ENCODE assay signal across 8 mouse cellular contexts in the genomic region with DNA sequence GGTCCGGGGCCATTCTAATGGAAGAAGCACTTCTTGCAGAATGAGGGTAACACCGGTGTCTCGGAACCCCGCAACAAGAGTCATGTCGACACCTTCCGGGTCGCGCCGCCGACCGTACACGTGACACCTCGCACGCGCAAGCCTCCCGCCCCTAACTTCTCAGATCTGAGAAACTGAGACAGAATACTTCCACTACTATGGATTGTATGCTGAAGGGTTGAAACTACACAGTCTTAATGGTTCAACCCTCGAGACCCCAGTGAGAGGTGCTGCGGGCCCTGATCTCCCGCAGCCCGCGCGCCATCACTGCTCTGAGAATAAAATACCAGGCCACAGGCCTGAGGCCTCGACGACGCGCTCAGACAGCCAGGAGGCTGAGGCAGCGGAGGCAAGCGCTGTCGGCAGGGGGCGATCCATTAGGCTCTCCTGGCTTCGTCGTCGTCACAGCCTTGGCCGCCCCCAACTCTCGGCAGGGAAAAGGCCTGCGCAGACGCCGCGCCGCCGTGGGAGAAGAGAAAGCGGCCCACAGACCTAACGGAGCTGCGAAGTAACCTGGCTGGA. TPM values are rescaled to one million over a fixed set of nuclear protein-coding genes. Genes with fewer than 3 reads are reported as not detected.
DNase-seq lines count a peak whose midpoint lies in the region; ATAC-seq and TF ChIP-seq lines count a peak whose summit lies in the region.

No protein-coding gene starts in this region.

- H3K4me1 ChIP-seq in G1E (ENCODE audit: insufficient read depth, low read depth, low read length), result peaks cover 37% of the 10 kb centered on the region
- peaks cover 46% of the 10 kb centered on the region for H3K4me1 ChIP-seq in forebrain, embryonic 15.5 days
- peaks cover 34% of the 10 kb centered on the region for H3K4me1 ChIP-seq in lung, embryonic 15.5 days

- H3K9ac ChIP-seq in forebrain, embryonic 15.5 days (replicated peaks), result peak overlapping the region; percentile 88
- H3K9ac ChIP-seq in lung, embryonic 15.5 days, result peak overlapping the region; percentile 91

- H3K4me3 ChIP-seq in G1E (ENCODE audit: low read depth, low read length), result peak overlapping the region; percentile 91
- H3K4me3 ChIP-seq in forebrain, embryonic 15.5 days, result peak overlapping the region; percentile 53
- H3K4me3 ChIP-seq in lung, embryonic 15.5 days, result peak overlapping the region; percentile 84

- no peak for TF ChIP-seq CTCF in G1E (IDR thresholded peaks at IDR 0.05; ENCODE audit: low read depth, low read length)

- no peaks in the 10 kb centered on the region for H3K27me3 ChIP-seq in G1E (ENCODE audit: insufficient read depth, low read length)
- no peaks in the 10 kb centered on the region for H3K27me3 ChIP-seq in forebrain, embryonic 15.5 days
- H3K27me3 ChIP-seq in lung, embryonic 15.5 days, result no peaks in the 10 kb centered on the region

- peaks cover 40% of the 10 kb centered on the region for H3K36me3 ChIP-seq in G1E (replicated peaks)
- H3K36me3 ChIP-seq in forebrain, embryonic 15.5 days, result peaks cover 4% of the 10 kb centered on the region; the same call in 1 of the 2 replicates
- H3K36me3 ChIP-seq in lung, embryonic 15.5 days, result no peaks in the 10 kb centered on the region

- H3K27ac ChIP-seq in forebrain, embryonic 15.5 days (replicated peaks), result peak overlapping the region; percentile 96
- peak overlapping the region; percentile 92 for H3K27ac ChIP-seq in lung, embryonic 15.5 days

- ATAC-seq in G1E (ENCODE audit: extremely low read depth, insufficient number of reproducible peaks, low FRiP score, poor library complexity, severe bottlenecking), result peak; percentile 17; the same call in 1 of the 2 replicates
- ATAC-seq in forebrain, embryonic 15.5 days (replicated peaks), result peak; percentile 87
- ATAC-seq in lung, embryonic 15.5 days (ENCODE audit: borderline replicate concordance, extremely low read depth, low FRiP score, low TSS enrichment), result peak; percentile 77

- H3K9me3 ChIP-seq in G1E (replicated peaks), result no peaks in the 10 kb centered on the region
- no peaks in the 10 kb centered on the region for H3K9me3 ChIP-seq in forebrain, embryonic 15.5 days
- no peaks in the 10 kb centered on the region for H3K9me3 ChIP-seq in lung, embryonic 15.5 days

- under 1% methylated on average over 44 of the region's 44 CpGs for WGBS in forebrain, embryonic 15.5 days
- under 1% methylated on average over 44 of the region's 44 CpGs for WGBS in lung, embryonic 15.5 days

- peak overlapping the region; percentile 64 for H3K4me2 ChIP-seq in forebrain, embryonic 15.5 days (replicated peaks)
- H3K4me2 ChIP-seq in lung, embryonic 15.5 days, result peak overlapping the region; percentile 86

- DNase-seq in G1E (ENCODE audit: low spot score), result peak; percentile 42
- peak; percentile 56 for DNase-seq in c-Kit-positive CD71-negative TER-119-negative erythroid progenitor cells, embryonic 14.5 days (ENCODE audit: low read depth)
- DNase-seq in heart, postnatal 4 days, result peak; percentile 76
- peak; percentile 51 for DNase-seq in layer of hippocampus, adult 9-10 months (ENCODE audit: low spot score)
- DNase-seq in ovary, postnatal 36 days (ENCODE audit: low spot score), result peak; percentile 62
- peak; percentile 74 for DNase-seq in thymus, postnatal 25 days

RNA-seq across cellular contexts. Expression of a gene that starts 1.9 kb away (rescaled TPM):
- total RNA-seq in G1E (2014; fragmentation: Nextera tagmentation), result 329 and 356 TPM in 2 replicates
- 284 and 397 TPM in 2 replicates for total RNA-seq in G1E (2017)
- polyA plus RNA-seq in G1E (2012), result 1,176 and 1,322 TPM in 2 replicates
- polyA plus RNA-seq in forebrain, embryonic 15.5 days (2015; fragmentation: Nextera tagmentation; extraction: Ambion mirVana), result 246 and 265 TPM in 2 replicates
- total RNA-seq in heart, postnatal 4 days (2021), result 100 to 1,000 TPM; 154 to 180 TPM
- polyA plus RNA-seq in lung, embryonic 15.5 days (2015; fragmentation: Nextera tagmentation; extraction: Ambion mirVana), result 325 and 344 TPM in 2 replicates

RNA-seq across cellular contexts. Expression of a gene that starts 33.7 kb away (rescaled TPM):
- total RNA-seq in G1E (2014; fragmentation: Nextera tagmentation) (102 and 120 TPM in 2 replicates), G1E (2017) (71.8 and 75.3 TPM in 2 replicates)
- polyA plus RNA-seq in G1E (2012), result 19.0 and 33.3 TPM in 2 replicates
- 71.8 and 72.8 TPM in 2 replicates for polyA plus RNA-seq in forebrain, embryonic 15.5 days (2015; fragmentation: Nextera tagmentation; extraction: Ambion mirVana)
- 10 to 100 TPM; 84.4 to 96.9 TPM for total RNA-seq in heart, postnatal 4 days (2021)
- 58.8 and 60.7 TPM in 2 replicates for polyA plus RNA-seq in lung, embryonic 15.5 days (2015; fragmentation: Nextera tagmentation; extraction: Ambion mirVana)

RNA-seq across cellular contexts. Expression of a gene that starts 46.9 kb away (rescaled TPM):
- total RNA-seq in G1E (2014; fragmentation: Nextera tagmentation) (2.0 and 3.3 TPM in 2 replicates), G1E (2017) (0.11 TPM in 1 of 2 replicates, not detected in the other)
- polyA plus RNA-seq in G1E (2012), result 0.24 TPM in 1 of 2 replicates, not detected in the other
- polyA plus RNA-seq in forebrain, embryonic 15.5 days (2015; fragmentation: Nextera tagmentation; extraction: Ambion mirVana), result 0.41 and 0.46 TPM in 2 replicates
- not detected for total RNA-seq in heart, postnatal 4 days (2021)
- polyA plus RNA-seq in lung, embryonic 15.5 days (2015; fragmentation: Nextera tagmentation; extraction: Ambion mirVana), result 0.97 and 1.1 TPM in 2 replicates

RNA-seq across cellular contexts. Expression of a gene that starts 55.9 kb away (rescaled TPM):
- total RNA-seq in G1E (2014; fragmentation: Nextera tagmentation), result 34.7 and 66.1 TPM in 2 replicates
- total RNA-seq in G1E (2017), result 14.7 and 26.3 TPM in 2 replicates
- 111 and 116 TPM in 2 replicates for polyA plus RNA-seq in G1E (2012)
- polyA plus RNA-seq in forebrain, embryonic 15.5 days (2015; fragmentation: Nextera tagmentation; extraction: Ambion mirVana), result 58.9 and 59.3 TPM in 2 replicates
- total RNA-seq in heart, postnatal 4 days (2021), result 10 to 100 TPM; 25.4 to 27.5 TPM
- polyA plus RNA-seq in lung, embryonic 15.5 days (2015; fragmentation: Nextera tagmentation; extraction: Ambion mirVana), result 36.6 and 40.6 TPM in 2 replicates

Comparison
In these comparisons a context has a peak if more than half of its experiments do, and no peak if none do; other contexts are left out.
1. Peak in every context shown above with its lines: DNase-seq, ATAC-seq, H3K4me3 ChIP-seq and H3K27ac ChIP-seq.
2. ATAC-seq: peak in every context shown above with its lines; median percentile 87 in forebrain, embryonic 15.5 days; 77 in lung, embryonic 15.5 days; 17 in G1E.